Mouse (Mus musculus): ENCODE measurements around the gene Baz1b. TPM values are rescaled to one million over a fixed set of nuclear protein-coding genes. Genes with fewer than 3 reads are reported as not detected.

Baz1b gene
- polyA plus RNA-seq, 1 experiment = 86.6 TPM

- H3K9ac ChIP-seq (ENCODE audit: low read depth, poor library complexity, severe bottlenecking) = no peak overlapping the region
- H3K27ac ChIP-seq (ENCODE audit: insufficient read depth, low read length) = no peak overlapping the region
- H3K9me3 ChIP-seq (replicated peaks; ENCODE audit: control insufficient read depth, insufficient read depth, low read length, poor library complexity, severe bottlenecking) = no peaks in the 10 kb centered on the region
- H3K36me3 ChIP-seq (ENCODE audit: control insufficient read depth, insufficient read depth, low read length, poor library complexity, severe bottlenecking) = peaks cover 3% of the 10 kb centered on the region
- no peak overlapping the region for H3K4me3 ChIP-seq (ENCODE audit: low read depth, low read length)
- H3K4me1 ChIP-seq (ENCODE audit: control insufficient read depth, insufficient read depth, low read length) = peaks cover 6% of the 10 kb centered on the region
- no peaks in the 10 kb centered on the region for H3K27me3 ChIP-seq (ENCODE audit: control insufficient read depth, insufficient read depth, low read length, poor library complexity, severe bottlenecking)
- TF ChIP-seq POLR2A (IDR thresholded peaks at IDR 0.05; ENCODE audit: insufficient read depth, low read length) (no peak), EP300 (IDR thresholded peaks at IDR 0.05; ENCODE audit: insufficient read depth, low read depth, low read length) (no peak), CTCF (IDR thresholded peaks at IDR 0.05; ENCODE audit: low read depth, low read length) (no peak)
Observed at GRCm38 (mm10) chr5:135180796-135181195, 6.3 kb upstream of the Baz1b start.

- H3K27ac ChIP-seq (ENCODE audit: insufficient read depth, low read length) = peak overlapping the region; percentile 71
- H3K9me3 ChIP-seq (replicated peaks; ENCODE audit: control insufficient read depth, insufficient read depth, low read length, poor library complexity, severe bottlenecking) = no peaks in the 10 kb centered on the region
- no peaks in the 10 kb centered on the region for H3K27me3 ChIP-seq (ENCODE audit: control insufficient read depth, insufficient read depth, low read length, poor library complexity, severe bottlenecking)
- H3K4me1 ChIP-seq (ENCODE audit: control insufficient read depth, insufficient read depth, low read length) = peaks cover 6% of the 10 kb centered on the region
- no peak overlapping the region for H3K9ac ChIP-seq (ENCODE audit: low read depth, poor library complexity, severe bottlenecking)
- TF ChIP-seq EP300 (IDR thresholded peaks at IDR 0.05; ENCODE audit: insufficient read depth, low read depth, low read length) (0 out of 2 replicates have a peak, but pooled peaks have one; percentile 23), CTCF (IDR thresholded peaks at IDR 0.05; ENCODE audit: low read depth, low read length) (no peak)
- H3K4me3 ChIP-seq (ENCODE audit: low read depth, low read length) = no peak overlapping the region
- peaks cover 3% of the 10 kb centered on the region for H3K36me3 ChIP-seq (ENCODE audit: control insufficient read depth, insufficient read depth, low read length, poor library complexity, severe bottlenecking)
Observed at GRCm38 (mm10) chr5:135181776-135182175, 5.3 kb upstream of the Baz1b start.

- Histone ChIP-seq H3K4me1 (ENCODE audit: control insufficient read depth, insufficient read depth, low read length) (peaks cover 6% of the 10 kb centered on the region), H3K27ac (ENCODE audit: insufficient read depth, low read length) (peak overlapping the region; percentile 20; the same call in 1 of the 2 replicates), H3K27me3 (ENCODE audit: control insufficient read depth, insufficient read depth, low read length, poor library complexity, severe bottlenecking) (no peaks in the 10 kb centered on the region), H3K4me3 (ENCODE audit: low read depth, low read length) (no peak overlapping the region), H3K36me3 (ENCODE audit: control insufficient read depth, insufficient read depth, low read length, poor library complexity, severe bottlenecking) (peaks cover 3% of the 10 kb centered on the region), H3K9me3 (replicated peaks; ENCODE audit: control insufficient read depth, insufficient read depth, low read length, poor library complexity, severe bottlenecking) (no peaks in the 10 kb centered on the region), H3K9ac (ENCODE audit: low read depth, poor library complexity, severe bottlenecking) (no peak overlapping the region)
- TF ChIP-seq POLR2A (IDR thresholded peaks at IDR 0.05; ENCODE audit: insufficient read depth, low read length) = no peak
- TF ChIP-seq CTCF (IDR thresholded peaks at IDR 0.05; ENCODE audit: low read depth, low read length) = peak; percentile 44
Observed at GRCm38 (mm10) chr5:135183131-135183861, 3.8 kb upstream of the Baz1b start.

GRCm38 (mm10) chr5:135185016-135185415 is 2.0 kb upstream of the Baz1b start:
- TF ChIP-seq POLR2A (IDR thresholded peaks at IDR 0.05; ENCODE audit: insufficient read depth, low read length) = no peak
- TF ChIP-seq EP300 (IDR thresholded peaks at IDR 0.05; ENCODE audit: insufficient read depth, low read depth, low read length) = no peak
- no peak for TF ChIP-seq CTCF (IDR thresholded peaks at IDR 0.05; ENCODE audit: low read depth, low read length)
- Histone ChIP-seq H3K9me3 (replicated peaks; ENCODE audit: control insufficient read depth, insufficient read depth, low read length, poor library complexity, severe bottlenecking) (no peaks in the 10 kb centered on the region), H3K27me3 (ENCODE audit: control insufficient read depth, insufficient read depth, low read length, poor library complexity, severe bottlenecking) (no peaks in the 10 kb centered on the region), H3K36me3 (ENCODE audit: control insufficient read depth, insufficient read depth, low read length, poor library complexity, severe bottlenecking) (peaks cover 12% of the 10 kb centered on the region), H3K9ac (ENCODE audit: low read depth, poor library complexity, severe bottlenecking) (no peak overlapping the region), H3K4me3 (ENCODE audit: low read depth, low read length) (no peak overlapping the region), H3K27ac (ENCODE audit: insufficient read depth, low read length) (no peak overlapping the region), H3K4me1 (ENCODE audit: control insufficient read depth, insufficient read depth, low read length) (peaks cover 5% of the 10 kb centered on the region)

- Histone ChIP-seq H3K27ac (ENCODE audit: insufficient read depth, low read length) (no peak overlapping the region), H3K9me3 (replicated peaks; ENCODE audit: control insufficient read depth, insufficient read depth, low read length, poor library complexity, severe bottlenecking) (no peaks in the 10 kb centered on the region), H3K4me1 (ENCODE audit: control insufficient read depth, insufficient read depth, low read length) (peaks cover 5% of the 10 kb centered on the region), H3K4me3 (ENCODE audit: low read depth, low read length) (no peak overlapping the region), H3K36me3 (ENCODE audit: control insufficient read depth, insufficient read depth, low read length, poor library complexity, severe bottlenecking) (peaks cover 13% of the 10 kb centered on the region), H3K9ac (ENCODE audit: low read depth, poor library complexity, severe bottlenecking) (no peak overlapping the region), H3K27me3 (ENCODE audit: control insufficient read depth, insufficient read depth, low read length, poor library complexity, severe bottlenecking) (no peaks in the 10 kb centered on the region)
- TF ChIP-seq POLR2A (IDR thresholded peaks at IDR 0.05; ENCODE audit: insufficient read depth, low read length) = no peak
- peak; percentile 66 for TF ChIP-seq CTCF (IDR thresholded peaks at IDR 0.05; ENCODE audit: low read depth, low read length)
Observed at GRCm38 (mm10) chr5:135185596-135185995, 1.5 kb upstream of the Baz1b start.

GRCm38 (mm10) chr5:135186231-135186620 is 838 bp upstream of the Baz1b start:
- H3K36me3 ChIP-seq (ENCODE audit: control insufficient read depth, insufficient read depth, low read length, poor library complexity, severe bottlenecking) = peaks cover 13% of the 10 kb centered on the region

More at GRCm38 (mm10) chr5:135186231-135186620, 838 bp upstream of the Baz1b start:
- TF ChIP-seq POLR2A (IDR thresholded peaks at IDR 0.05; ENCODE audit: insufficient read depth, low read length) (no peak), EP300 (IDR thresholded peaks at IDR 0.05; ENCODE audit: insufficient read depth, low read depth, low read length) (no peak), CTCF (IDR thresholded peaks at IDR 0.05; ENCODE audit: low read depth, low read length) (no peak)
- H3K4me3 ChIP-seq (ENCODE audit: low read depth, low read length) = peak overlapping the region; percentile 81
- H3K27me3 ChIP-seq (ENCODE audit: control insufficient read depth, insufficient read depth, low read length, poor library complexity, severe bottlenecking) = no peaks in the 10 kb centered on the region
- H3K9ac ChIP-seq (ENCODE audit: low read depth, poor library complexity, severe bottlenecking) = peak overlapping the region; percentile 89
- H3K9me3 ChIP-seq (replicated peaks; ENCODE audit: control insufficient read depth, insufficient read depth, low read length, poor library complexity, severe bottlenecking) = no peaks in the 10 kb centered on the region
- H3K27ac ChIP-seq (ENCODE audit: insufficient read depth, low read length) = peak overlapping the region; percentile 84
- peaks cover 5% of the 10 kb centered on the region for H3K4me1 ChIP-seq (ENCODE audit: control insufficient read depth, insufficient read depth, low read length)
